Mouse (Mus musculus) neural tube, embryonic 12.5 days (tissue): Measurements from ENCODE around the gene Raver1. TPM values are rescaled to one million over a fixed set of nuclear protein-coding genes. Genes with fewer than 3 reads are reported as not detected.

Experiments used
- ATAC-seq: fragments of 200-750 bp; cut with Nextera tagmentation; 2 replicates; pipeline ENCODE4 v1.8.0; 2017; ENCODE audit warnings: low read depth, mild to moderate bottlenecking, moderate TSS enrichment, moderate library complexity; ENCODE audit not compliant: low FRiP score
- H3K27ac ChIP-seq: fragments of 300-500 bp; sonication (generic); 2 replicates; pipeline ENCODE4 v1.5.1; 2016
- H3K27me3 ChIP-seq: fragments of 300-500 bp; sonication (generic); replicated peaks from 2 replicates; pipeline ENCODE4 v1.6.1; 2016; ENCODE audit warnings: mild to moderate bottlenecking
- H3K36me3 ChIP-seq: fragments of 300-500 bp; sonication (generic); 2 replicates; pipeline ENCODE4 v1.6.1; 2016; ENCODE audit warnings: mild to moderate bottlenecking
- H3K4me1 ChIP-seq: fragments of 300-500 bp; sonication (generic); 2 replicates; pipeline ENCODE4 v1.6.1; 2016
- H3K4me2 ChIP-seq: fragments of 300-500 bp; sonication (generic); replicated peaks from 2 replicates; pipeline ENCODE4 v1.6.1; 2016; ENCODE audit warnings: mild to moderate bottlenecking
- H3K4me3 ChIP-seq: fragments of 300-500 bp; sonication (generic); 2 replicates; pipeline ENCODE4 v1.5.1; 2016
- H3K9ac ChIP-seq: fragments of 300-500 bp; sonication (generic); 2 replicates; pipeline ENCODE4 v1.6.1; 2016; ENCODE audit warnings: mild to moderate bottlenecking
- H3K9me3 ChIP-seq: fragments of 300-500 bp; sonication (generic); 2 replicates; pipeline ENCODE4 v1.6.1; 2016; ENCODE audit warnings: mild to moderate bottlenecking
- WGBS: fragments of 180-500 bp; shearing (Covaris S2); methylation state at CpG from one replicate; pipeline ENCODE4 v1.1.7; 2016; 5-methylcytosine and 5-hydroxymethylcytosine counted together
- polyA plus RNA-seq: library from polyadenylated mRNA; unstranded; fragments of >200 nt; fragmentation: Nextera tagmentation; extraction: Ambion mirVana; gene quantifications from 2 replicates; pipeline ENCODE4 v1.2.1, GENCODE M21; 2016

Gene Raver1
- polyA plus RNA-seq, 1 experiment from 2014 or later = 63.4 TPM

DNA sequence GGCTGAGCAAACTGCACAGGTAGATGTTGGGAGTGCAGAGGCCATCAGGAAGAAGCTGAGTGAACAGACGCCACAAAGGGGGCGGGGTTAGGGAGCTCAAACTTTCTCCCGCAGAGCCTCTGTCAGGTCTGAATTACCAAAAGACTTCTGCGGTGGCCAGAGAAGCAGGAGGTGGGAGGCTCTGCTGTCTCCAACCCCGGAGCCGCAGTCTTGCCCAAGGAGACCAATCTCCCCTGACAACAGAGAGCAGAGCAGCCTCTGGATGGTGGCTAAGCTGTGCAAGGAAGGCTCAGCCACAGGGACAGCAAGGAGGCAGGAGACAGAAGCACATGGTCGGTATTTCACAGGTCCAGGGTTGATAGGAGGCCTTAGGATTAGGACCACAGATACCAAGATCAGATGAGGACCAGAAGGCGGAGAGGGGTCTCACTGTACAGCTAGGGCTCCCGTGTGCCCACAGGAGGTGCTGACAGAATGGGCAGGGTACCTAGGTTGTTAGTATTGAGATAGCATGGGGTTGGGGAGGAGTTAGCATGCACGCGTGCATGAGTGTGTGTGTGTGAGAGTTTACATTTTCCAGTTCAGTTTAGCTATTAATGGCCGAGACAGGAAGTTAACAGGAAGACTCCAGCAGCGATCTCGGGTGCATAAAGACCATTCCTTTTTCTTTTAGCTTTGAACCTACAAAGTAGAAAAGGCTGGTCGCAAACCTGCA, 8.8 kb upstream of the Raver1 start:
- H3K9ac ChIP-seq = no peak overlapping the region
- no peak overlapping the region for H3K4me3 ChIP-seq
- no peak overlapping the region for H3K27ac ChIP-seq
- WGBS = 53% methylated on average over 15 of the region's 15 CpGs
- no peaks in the 10 kb centered on the region for H3K27me3 ChIP-seq
- H3K4me1 ChIP-seq = no peaks in the 10 kb centered on the region
- no peaks in the 10 kb centered on the region for H3K36me3 ChIP-seq
- no peak for ATAC-seq
- no peaks in the 10 kb centered on the region for H3K9me3 ChIP-seq
- no peak overlapping the region for H3K4me2 ChIP-seq

DNA sequence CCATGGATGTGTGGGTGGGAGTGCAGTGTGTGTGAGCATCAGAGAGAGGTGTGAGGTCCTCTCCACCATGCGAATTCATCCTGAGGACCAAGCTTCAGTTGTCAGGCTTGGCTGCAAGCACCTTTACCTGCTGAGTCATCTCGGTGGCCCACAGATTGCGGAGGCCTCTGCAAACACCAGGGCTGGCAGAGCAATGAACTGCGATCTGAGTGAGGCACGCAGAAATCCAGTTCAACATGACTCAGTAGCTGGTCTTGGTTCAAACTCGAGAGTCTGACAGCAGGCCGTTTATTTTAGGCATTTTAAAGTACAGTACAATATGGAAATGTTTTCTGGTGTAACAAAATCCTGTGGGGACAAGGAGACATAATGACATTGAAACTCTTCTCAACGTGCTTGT, 6.0 kb upstream of the Raver1 start:
- Histone ChIP-seq H3K4me1 (no peaks in the 10 kb centered on the region), H3K36me3 (no peaks in the 10 kb centered on the region; the same call in 1 of the 2 replicates)

DNA sequence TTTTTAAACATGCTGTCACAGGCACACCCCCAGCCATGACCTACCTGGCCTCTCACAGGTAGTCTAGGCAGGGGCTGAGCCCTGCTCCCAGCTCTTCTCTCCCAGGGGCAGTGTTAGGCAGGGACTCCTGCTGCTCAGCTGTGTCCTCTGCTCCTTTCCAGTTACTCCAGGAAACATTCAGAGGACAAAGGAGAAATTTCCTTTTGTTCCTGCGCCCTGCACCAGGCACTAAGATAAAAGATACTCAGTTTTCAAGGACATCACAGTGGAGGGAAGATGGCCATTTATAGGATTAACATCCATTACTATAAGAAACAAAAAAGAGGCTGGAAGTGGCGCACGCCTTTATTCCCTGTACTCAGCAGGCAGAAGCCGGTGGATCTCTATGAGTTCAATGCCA, 4.2 kb upstream of the Raver1 start:
- H3K36me3 ChIP-seq = no peaks in the 10 kb centered on the region; the same call in 1 of the 2 replicates
- peaks cover 2% of the 10 kb centered on the region for H3K4me1 ChIP-seq
- H3K9ac ChIP-seq = no peak overlapping the region
- 89% methylated on average over 4 of the region's 4 CpGs for WGBS
- H3K4me3 ChIP-seq = no peak overlapping the region
- no peak overlapping the region for H3K27ac ChIP-seq
- no peak overlapping the region for H3K4me2 ChIP-seq
- H3K27me3 ChIP-seq = no peaks in the 10 kb centered on the region
- H3K9me3 ChIP-seq = no peaks in the 10 kb centered on the region
- ATAC-seq = no peak

More for the DNA sequence above, 6.0 kb upstream of the Raver1 start:
- no peak overlapping the region for H3K27ac ChIP-seq
- no peak overlapping the region for H3K9ac ChIP-seq
- no peak for ATAC-seq
- no peak overlapping the region for H3K4me3 ChIP-seq
- no peaks in the 10 kb centered on the region for H3K27me3 ChIP-seq
- 89% methylated on average over 8 of the region's 8 CpGs for WGBS
- no peaks in the 10 kb centered on the region for H3K9me3 ChIP-seq
- no peak overlapping the region for H3K4me2 ChIP-seq

DNA sequence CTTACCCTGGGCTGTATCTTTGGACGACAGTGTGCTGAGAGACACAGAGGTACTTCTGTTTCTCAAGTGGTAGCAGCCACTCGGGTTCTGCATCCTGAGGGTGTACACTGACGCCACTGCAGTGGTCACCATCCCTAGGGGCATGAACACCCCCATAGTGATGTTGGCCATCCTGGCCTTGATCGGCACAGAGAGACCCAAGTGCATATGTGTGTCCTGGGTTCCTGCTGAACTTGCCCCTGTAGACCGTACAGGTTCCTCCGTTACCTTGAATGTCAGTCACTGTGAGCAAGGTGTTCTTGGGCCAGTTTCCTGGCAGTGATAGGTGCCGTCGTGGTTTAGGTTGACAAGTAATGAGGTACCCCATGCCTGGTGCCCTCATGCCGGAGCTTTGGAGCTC, 1.6 kb upstream of the Raver1 start:
- H3K27ac ChIP-seq = no peak overlapping the region
- H3K27me3 ChIP-seq = no peaks in the 10 kb centered on the region
- ATAC-seq = no peak
- H3K4me2 ChIP-seq = no peak overlapping the region
- no peak overlapping the region for H3K9ac ChIP-seq
- no peaks in the 10 kb centered on the region for H3K9me3 ChIP-seq
- WGBS = 95% methylated on average over 9 of the region's 9 CpGs
- no peak overlapping the region for H3K4me3 ChIP-seq
- peaks cover 18% of the 10 kb centered on the region for H3K36me3 ChIP-seq
- peaks cover 12% of the 10 kb centered on the region for H3K4me1 ChIP-seq

DNA sequence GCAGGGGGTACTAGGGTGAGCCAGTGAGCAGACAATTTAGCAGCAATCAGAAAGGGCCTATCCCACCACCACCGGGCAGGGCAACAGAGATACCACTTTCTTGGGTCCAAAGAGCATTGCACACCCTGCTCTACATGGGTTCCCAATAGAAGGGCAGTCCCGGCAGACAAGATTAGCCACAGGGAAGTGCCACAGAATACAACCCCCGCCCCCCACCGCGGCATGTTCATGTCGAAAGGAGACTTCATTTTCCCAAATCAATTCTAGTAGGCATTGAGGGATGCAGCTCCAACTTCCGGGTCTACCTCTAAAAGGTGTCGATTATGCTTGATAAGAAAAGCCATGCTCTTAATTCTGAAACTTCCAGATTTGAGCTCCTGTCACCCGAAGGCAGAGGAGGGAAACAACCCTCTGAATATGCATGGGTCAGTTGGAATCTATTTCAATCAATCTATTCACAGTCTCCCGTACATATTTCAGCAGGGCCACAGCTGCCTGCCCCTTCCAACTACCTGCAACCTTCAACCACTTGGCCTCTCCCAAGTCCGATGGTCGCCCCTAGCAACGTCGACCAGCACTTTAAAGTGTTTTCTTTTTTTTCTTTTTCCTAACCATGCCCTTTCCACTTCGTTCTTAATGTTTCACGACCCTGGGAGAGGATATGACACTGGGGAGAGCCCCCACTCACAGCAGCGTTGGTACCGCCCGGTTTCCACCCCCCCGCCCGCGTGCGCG, 669 bp downstream of the Raver1 start:
- H3K4me3 ChIP-seq = peak overlapping the region; percentile 64
- 5% methylated on average over 24 of the region's 24 CpGs for WGBS
- H3K27ac ChIP-seq = peak overlapping the region; percentile 69
- H3K27me3 ChIP-seq = no peaks in the 10 kb centered on the region
- H3K9ac ChIP-seq = peak overlapping the region; percentile 65
- H3K4me1 ChIP-seq = peaks cover 12% of the 10 kb centered on the region
- H3K4me2 ChIP-seq = peak overlapping the region; percentile 90
- H3K9me3 ChIP-seq = no peaks in the 10 kb centered on the region
- peaks cover 41% of the 10 kb centered on the region for H3K36me3 ChIP-seq
- peak; percentile 37 for ATAC-seq

DNA sequence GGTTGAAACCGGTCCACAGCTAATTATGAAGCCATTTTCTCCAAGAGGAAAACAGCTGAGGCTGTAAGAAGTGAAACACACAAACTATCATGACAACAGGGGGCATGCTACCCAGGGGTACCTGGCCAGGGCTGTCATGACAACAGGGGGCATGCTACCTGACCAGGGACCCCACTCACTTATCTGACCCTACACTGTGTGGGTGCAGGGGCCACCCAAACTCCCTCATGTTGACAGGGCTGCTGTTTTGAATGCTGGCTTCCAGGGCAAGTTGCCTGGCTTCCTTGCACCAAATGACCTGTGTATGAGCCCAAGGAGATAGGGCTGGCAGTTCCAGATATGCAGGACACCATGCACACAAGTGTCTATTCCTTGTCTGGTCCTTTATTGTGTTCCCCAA, 1.3 kb downstream of the Raver1 start:
- Histone ChIP-seq H3K4me3 (peak overlapping the region; percentile 64), H3K36me3 (peaks cover 47% of the 10 kb centered on the region), H3K27me3 (no peaks in the 10 kb centered on the region), H3K4me1 (peaks cover 12% of the 10 kb centered on the region), H3K4me2 (peak overlapping the region; percentile 90), H3K27ac (no peak overlapping the region), H3K9me3 (no peaks in the 10 kb centered on the region), H3K9ac (peak overlapping the region; percentile 65)
- no peak for ATAC-seq
- WGBS = 84% methylated on average over 1 of the region's 1 CpGs

DNA sequence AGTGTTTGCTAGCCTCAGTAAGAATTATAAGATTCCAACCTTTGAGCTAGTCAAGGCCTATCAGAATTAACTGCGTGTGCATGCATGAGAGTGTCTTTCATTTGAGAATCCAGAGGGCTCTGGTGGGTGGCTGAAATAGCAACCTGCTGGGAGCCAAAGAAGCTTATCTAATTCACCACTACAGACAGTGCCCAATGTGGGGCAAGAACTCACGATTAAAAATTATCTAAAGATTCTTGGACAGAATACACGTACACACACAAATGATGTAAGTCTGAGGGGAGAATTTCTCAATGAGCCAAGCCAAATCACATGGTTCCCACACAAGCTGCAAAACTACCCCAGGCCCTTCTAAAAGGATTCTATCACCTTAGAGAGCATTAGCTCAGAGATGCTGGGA, 8.5 kb downstream of the Raver1 start:
- no peak overlapping the region for H3K4me2 ChIP-seq
- WGBS = 94% methylated on average over 3 of the region's 3 CpGs
- H3K4me3 ChIP-seq = no peak overlapping the region
- no peak overlapping the region for H3K27ac ChIP-seq
- H3K9ac ChIP-seq = no peak overlapping the region
- H3K4me1 ChIP-seq = no peaks in the 10 kb centered on the region
- peaks cover 89% of the 10 kb centered on the region for H3K36me3 ChIP-seq
- no peaks in the 10 kb centered on the region for H3K27me3 ChIP-seq
- no peak for ATAC-seq
- H3K9me3 ChIP-seq = no peaks in the 10 kb centered on the region

DNA sequence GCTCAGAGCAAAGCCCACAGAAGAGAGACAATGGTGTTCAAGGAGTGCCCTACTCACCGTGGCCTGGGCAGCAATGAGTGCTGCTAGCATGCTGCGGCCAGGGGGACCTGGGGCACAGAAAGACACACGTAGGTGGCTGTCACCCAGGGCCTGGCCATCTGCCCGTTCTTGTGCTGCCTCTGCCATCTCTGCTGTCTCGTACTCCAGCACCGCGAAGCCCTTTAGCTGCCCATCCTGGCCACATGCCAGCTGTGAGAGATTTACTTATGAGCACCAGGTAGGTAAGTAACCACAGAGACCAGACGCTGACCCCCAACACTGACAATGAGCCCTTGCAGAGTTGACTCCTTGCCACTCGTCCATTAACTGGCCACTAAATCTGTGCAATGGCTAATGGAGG, 10.7 kb downstream of the Raver1 start:
- no peak for ATAC-seq
- H3K36me3 ChIP-seq = peaks cover 88% of the 10 kb centered on the region
- no peaks in the 10 kb centered on the region for H3K4me1 ChIP-seq
- H3K4me2 ChIP-seq = no peak overlapping the region
- H3K4me3 ChIP-seq = no peak overlapping the region
- H3K27ac ChIP-seq = no peak overlapping the region
- no peak overlapping the region for H3K9ac ChIP-seq
- WGBS = 89% methylated on average over 9 of the region's 9 CpGs
- no peaks in the 10 kb centered on the region for H3K9me3 ChIP-seq
- no peaks in the 10 kb centered on the region for H3K27me3 ChIP-seq

DNA sequence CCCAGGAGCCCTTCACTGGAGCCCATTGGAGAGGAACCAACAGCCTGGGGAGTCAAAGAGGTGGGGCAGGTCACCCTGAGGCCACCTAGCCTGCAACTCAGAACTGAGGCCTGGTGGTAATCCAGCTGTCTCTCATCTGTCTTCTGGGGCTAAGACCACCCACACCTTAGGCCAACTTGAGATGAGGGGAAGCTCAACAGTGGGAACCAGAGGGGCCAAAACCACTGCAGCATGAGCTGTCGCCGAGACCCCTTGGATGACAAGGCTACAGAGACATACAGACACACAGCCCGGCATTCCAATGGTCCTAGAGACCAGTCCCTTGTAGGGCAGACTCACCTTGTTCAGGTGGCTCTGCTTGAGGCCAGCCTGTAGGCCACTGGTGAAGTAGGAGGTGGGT, 16.2 kb downstream of the Raver1 start:
- Histone ChIP-seq H3K27me3 (no peaks in the 10 kb centered on the region), H3K4me1 (peaks cover 13% of the 10 kb centered on the region), H3K9ac (no peak overlapping the region), H3K4me3 (no peak overlapping the region), H3K27ac (no peak overlapping the region), H3K9me3 (no peaks in the 10 kb centered on the region), H3K36me3 (peaks cover 62% of the 10 kb centered on the region), H3K4me2 (no peak overlapping the region)
- no peak for ATAC-seq
- 91% methylated on average over 3 of the region's 3 CpGs for WGBS

DNA sequence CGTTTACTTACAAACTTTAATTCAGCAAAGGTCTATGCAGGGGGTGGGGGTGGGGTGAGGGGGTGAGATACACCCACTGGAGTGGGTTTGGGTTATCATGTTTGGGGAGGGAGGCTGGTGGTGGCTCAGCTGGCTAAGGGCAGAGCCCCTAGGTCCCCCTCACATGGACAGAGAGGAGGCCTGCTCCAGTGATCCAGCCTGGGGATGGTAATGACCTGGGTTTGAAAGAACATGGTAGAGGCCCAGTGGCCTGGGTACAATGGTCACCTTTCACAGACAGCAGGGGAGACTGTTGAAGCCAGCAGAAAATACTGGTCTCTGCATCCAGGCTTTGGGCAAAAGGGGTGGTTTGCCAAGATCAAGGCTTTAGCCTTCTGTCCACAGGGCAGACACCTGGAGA, 17.6 kb downstream of the Raver1 start:
- Histone ChIP-seq H3K27ac (no peak overlapping the region), H3K4me2 (no peak overlapping the region), H3K27me3 (no peaks in the 10 kb centered on the region), H3K4me3 (no peak overlapping the region), H3K4me1 (peaks cover 13% of the 10 kb centered on the region), H3K9ac (no peak overlapping the region), H3K36me3 (peaks cover 50% of the 10 kb centered on the region), H3K9me3 (no peaks in the 10 kb centered on the region)
- no peak for ATAC-seq
- 85% methylated on average over 1 of the region's 1 CpGs for WGBS

DNA sequence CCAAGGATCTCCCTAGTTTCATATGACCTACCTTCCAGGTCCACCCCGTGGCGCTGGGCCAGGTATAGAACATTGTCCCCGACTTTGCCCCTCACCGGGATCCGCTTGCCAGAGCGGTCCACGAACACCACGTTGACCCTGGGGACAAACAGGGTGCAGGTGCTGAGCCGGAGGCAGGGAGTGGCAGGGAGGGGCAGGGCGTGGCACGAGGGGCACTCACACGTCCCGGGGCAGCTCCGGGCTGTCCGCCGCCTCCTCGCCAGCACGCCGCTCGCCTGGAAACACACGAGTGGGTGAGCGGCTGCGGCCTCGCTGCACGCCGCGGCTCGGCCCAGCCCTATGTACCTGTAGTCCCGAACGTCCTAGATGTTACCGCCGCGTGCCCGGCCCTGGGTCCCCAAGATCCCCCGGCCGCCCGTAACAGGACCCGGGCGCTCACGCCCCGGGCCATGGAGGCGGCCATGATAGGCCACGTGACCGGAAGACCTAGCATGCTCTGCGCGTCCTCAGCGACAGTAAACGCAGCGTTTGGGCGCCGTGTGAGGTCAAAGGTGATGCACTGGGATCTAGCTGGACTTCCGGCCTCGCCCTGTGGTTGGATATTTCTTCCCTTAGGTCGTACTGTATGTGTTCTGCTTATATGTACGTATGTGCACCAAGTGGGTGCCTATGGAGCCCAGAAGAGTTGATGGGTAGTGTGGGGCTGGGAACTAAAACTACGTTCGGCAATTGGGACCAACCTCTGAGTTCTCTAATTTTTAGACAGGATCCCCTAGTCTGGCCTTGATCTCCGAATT, 18.6 kb downstream of the Raver1 start, which contains the start of the genes Gm49373 and Fdx1l:
Gene Gm49373, minus strand, starts transcription at position 53 of the 797 bp plus-strand sequence.
Gene Fdx1l, minus strand, starts transcription at position 571 of the 797 bp plus-strand sequence.
- 3% methylated on average over 58 of the region's 58 CpGs for WGBS
- 0 out of 2 replicates have a peak within 1 kb of the TSS, but pooled peaks have one; percentile 10 for H3K27ac ChIP-seq
- peak within 1 kb of the TSS; percentile 80 for H3K4me3 ChIP-seq
- peaks cover 41% of the 10 kb centered on the region for H3K36me3 ChIP-seq
- peak within 1 kb of the TSS; percentile 82 for H3K9ac ChIP-seq
- no peaks in the 10 kb centered on the region for H3K9me3 ChIP-seq
- peak within 1 kb of the TSS; percentile 83 for H3K4me2 ChIP-seq
- H3K4me1 ChIP-seq = peaks cover 13% of the 10 kb centered on the region
- H3K27me3 ChIP-seq = no peaks in the 10 kb centered on the region
- ATAC-seq = peak; percentile 93

DNA sequence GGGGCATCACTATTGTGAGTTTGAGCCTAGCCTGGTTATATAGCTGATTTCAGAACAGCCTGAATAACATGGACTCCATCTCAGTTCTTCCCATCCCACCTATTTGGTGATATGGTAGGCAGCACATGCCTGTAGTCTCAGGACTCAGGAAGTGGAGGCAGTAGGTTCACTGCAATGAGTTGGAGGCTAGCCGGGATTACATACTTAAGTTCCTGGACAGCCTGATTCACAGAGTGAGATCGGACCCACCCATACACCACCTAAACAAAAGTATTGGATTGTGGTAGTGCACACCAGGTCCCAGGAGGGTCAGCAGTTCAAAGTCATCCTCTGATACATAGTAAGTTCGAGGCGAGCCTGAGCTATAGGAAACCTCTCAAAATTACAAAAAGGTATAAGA, 19.2 kb downstream of the Raver1 start:
- Histone ChIP-seq H3K9ac (peak overlapping the region; percentile 82), H3K27ac (no peak overlapping the region), H3K4me2 (peak overlapping the region; percentile 83), H3K4me3 (peak overlapping the region; percentile 80), H3K27me3 (no peaks in the 10 kb centered on the region), H3K36me3 (peaks cover 38% of the 10 kb centered on the region), H3K4me1 (peaks cover 13% of the 10 kb centered on the region), H3K9me3 (no peaks in the 10 kb centered on the region)
- 20% methylated on average over 4 of the region's 4 CpGs for WGBS
- no peak for ATAC-seq
